Comparison of ENCODE assay signal across 1 mouse cellular context in genomic region chr13:55321434-55322129, GRCm38 (mm10).
A peak's percentile ranks its signal among the peaks of the same experiment; 100 is the strongest.
TF ChIP-seq lines count a peak whose summit lies in the region.

Gene Rab24 (minus strand): TSS chr13:55321946.

TF ChIP-seq in CH12.LX, 34 proteins besides CTCF, POLR2A, EP300 and RAD21 (continued from another document):
- TF ChIP-seq PAX5 (IDR thresholded peaks at IDR 0.05; ENCODE audit: low read length) (no peak), E2F4 (IDR thresholded peaks at IDR 0.05; ENCODE audit: insufficient replicate concordance, low read depth, low read length) (no peak), POLR2AphosphoS2 (IDR thresholded peaks at IDR 0.05; ENCODE audit: low read depth, low read length) (peak; percentile 75; the same call in 1 of the 2 replicates), MAZ (IDR thresholded peaks at IDR 0.05; ENCODE audit: low read depth, low read length) (no peak), USF2 (conservative IDR thresholded peaks at IDR 0.05; ENCODE audit: low read depth, low read length) (peak; percentile 94), JUN (IDR thresholded peaks at IDR 0.05; ENCODE audit: insufficient read depth, low read depth, low read length) (no peak), BHLHE40 (IDR thresholded peaks at IDR 0.05; ENCODE audit: low read depth, low read length) (peak; percentile 92), MEF2A (IDR thresholded peaks at IDR 0.05; ENCODE audit: borderline replicate concordance, low read depth, low read length) (0 out of 2 replicates have a peak, but pooled peaks have one; percentile 11), MAFK (IDR thresholded peaks at IDR 0.05; ENCODE audit: insufficient replicate concordance, low read length) (no peak), KAT2A (IDR thresholded peaks at IDR 0.05; ENCODE audit: insufficient replicate concordance, low read length) (peak; percentile 64; the same call in 1 of the 2 replicates), MXI1 (IDR thresholded peaks at IDR 0.05; ENCODE audit: low read depth, low read length) (peak; percentile 79), GABPA (IDR thresholded peaks at IDR 0.05; ENCODE audit: insufficient replicate concordance, low read depth, low read length) (no peak), SIN3A (IDR thresholded peaks at IDR 0.05; ENCODE audit: low read length) (peak; percentile 61), HCFC1 (IDR thresholded peaks at IDR 0.05; ENCODE audit: low read depth, low read length) (peak; percentile 84), CHD2 (IDR thresholded peaks at IDR 0.05; ENCODE audit: low read length) (no peak), USF1 (IDR thresholded peaks at IDR 0.05; ENCODE audit: low read depth, low read length) (peak; percentile 96), MYC (IDR thresholded peaks at IDR 0.05; ENCODE audit: low read depth, low read length) (no peak), RCOR1 (conservative IDR thresholded peaks at IDR 0.05; ENCODE audit: low read depth, low read length) (no peak), TBP (conservative IDR thresholded peaks at IDR 0.05; ENCODE audit: low read depth, low read length) (peak; percentile 72), TCF12 (IDR thresholded peaks at IDR 0.05; ENCODE audit: low read depth, low read length) (peak; percentile 92), ZKSCAN1 (IDR thresholded peaks at IDR 0.05; ENCODE audit: borderline replicate concordance, low read depth, low read length) (no peak), ZNF384 (IDR thresholded peaks at IDR 0.05; ENCODE audit: low read depth, low read length) (no peak), ZC3H11A (IDR thresholded peaks at IDR 0.05; ENCODE audit: low read depth, low read length) (no peak)
